Mouse (Mus musculus): Measurements from ENCODE around the gene Ccer2. TPM values are rescaled to one million over a fixed set of nuclear protein-coding genes. Genes with fewer than 3 reads are reported as not detected.
A peak's percentile ranks its signal among the peaks of the same experiment; 100 is the strongest.

Gene Ccer2
- polyA plus RNA-seq, 1 experiment = not detected

- WGBS = 86% methylated on average over 3 of the region's 3 CpGs
- DNase-seq (ENCODE audit: low read depth in 1 of 2, low spot score in 2 of 2) = no peak
- Histone ChIP-seq H3K27ac (ENCODE audit: insufficient read depth, low read length) (no peak overlapping the region), H3K36me3 (ENCODE audit: control insufficient read depth, insufficient read depth, low read length) (peaks cover 10% of the 10 kb centered on the region), H3K27me3 (ENCODE audit: control insufficient read depth, insufficient read depth, low read length) (no peaks in the 10 kb centered on the region), H3K4me1 (ENCODE audit: control insufficient read depth, insufficient read depth, insufficient read length) (no peaks in the 10 kb centered on the region), H3K4me3 (ENCODE audit: extremely low read depth, insufficient read depth, insufficient read length) (no peak overlapping the region)
- TF ChIP-seq POLR2A (IDR thresholded peaks at IDR 0.05; ENCODE audit: low read depth, low read length) (no peak), CTCF (IDR thresholded peaks at IDR 0.05; ENCODE audit: extremely low read depth, insufficient read depth, insufficient read length, insufficient replicate concordance) (no peak)
Observed at GRCm38 (mm10) chr7:28773163-28773562, 17.2 kb downstream of the Ccer2 start.

- DNase-seq (ENCODE audit: low read depth in 1 of 2, low spot score in 2 of 2) = no peak
- Histone ChIP-seq H3K27ac (ENCODE audit: insufficient read depth, low read length) (no peak overlapping the region), H3K4me3 (ENCODE audit: extremely low read depth, insufficient read depth, insufficient read length) (no peak overlapping the region), H3K36me3 (ENCODE audit: control insufficient read depth, insufficient read depth, low read length) (peaks cover 10% of the 10 kb centered on the region), H3K4me1 (ENCODE audit: control insufficient read depth, insufficient read depth, insufficient read length) (no peaks in the 10 kb centered on the region), H3K27me3 (ENCODE audit: control insufficient read depth, insufficient read depth, low read length) (no peaks in the 10 kb centered on the region)
- 92% methylated on average over 12 of the region's 12 CpGs for WGBS
- TF ChIP-seq POLR2A (IDR thresholded peaks at IDR 0.05; ENCODE audit: low read depth, low read length) (no peak), CTCF (IDR thresholded peaks at IDR 0.05; ENCODE audit: extremely low read depth, insufficient read depth, insufficient read length, insufficient replicate concordance) (no peak)
Observed at GRCm38 (mm10) chr7:28774164-28774563, 18.2 kb downstream of the Ccer2 start.

- Histone ChIP-seq H3K4me1 (ENCODE audit: control insufficient read depth, insufficient read depth, insufficient read length) (peaks cover under 1% of the 10 kb centered on the region; the same call in 1 of the 2 replicates), H3K27me3 (ENCODE audit: control insufficient read depth, insufficient read depth, low read length) (no peaks in the 10 kb centered on the region), H3K4me3 (ENCODE audit: extremely low read depth, insufficient read depth, insufficient read length) (no peak overlapping the region), H3K36me3 (ENCODE audit: control insufficient read depth, insufficient read depth, low read length) (peaks cover 10% of the 10 kb centered on the region), H3K27ac (ENCODE audit: insufficient read depth, low read length) (no peak overlapping the region)
- TF ChIP-seq CTCF (IDR thresholded peaks at IDR 0.05; ENCODE audit: extremely low read depth, insufficient read depth, insufficient read length, insufficient replicate concordance) = no peak
- 91% methylated on average over 7 of the region's 7 CpGs for WGBS
- no peak for DNase-seq (ENCODE audit: low read depth in 1 of 2, low spot score in 2 of 2)
Observed at GRCm38 (mm10) chr7:28775129-28775528, 19.2 kb downstream of the Ccer2 start.

GRCm38 (mm10) chr7:28778825-28779224 is 22.9 kb downstream of the Ccer2 start:
- Histone ChIP-seq H3K27me3 (ENCODE audit: control insufficient read depth, insufficient read depth, low read length) (no peaks in the 10 kb centered on the region), H3K4me1 (ENCODE audit: control insufficient read depth, insufficient read depth, insufficient read length) (peaks cover 17% of the 10 kb centered on the region; the same call in 1 of the 2 replicates), H3K27ac (ENCODE audit: insufficient read depth, low read length) (no peak overlapping the region), H3K36me3 (ENCODE audit: control insufficient read depth, insufficient read depth, low read length) (peaks cover 8% of the 10 kb centered on the region), H3K4me3 (ENCODE audit: extremely low read depth, insufficient read depth, insufficient read length) (no peak overlapping the region)
- no peak for DNase-seq (ENCODE audit: low read depth in 1 of 2, low spot score in 2 of 2)
- TF ChIP-seq CTCF (IDR thresholded peaks at IDR 0.05; ENCODE audit: extremely low read depth, insufficient read depth, insufficient read length, insufficient replicate concordance) (no peak), POLR2A (IDR thresholded peaks at IDR 0.05; ENCODE audit: low read depth, low read length) (no peak)
- WGBS = 90% methylated on average over 9 of the region's 9 CpGs

GRCm38 (mm10) chr7:28780067-28780658 is 24.2 kb downstream of the Ccer2 start:
- DNase-seq (ENCODE audit: low read depth in 1 of 2, low spot score in 2 of 2) = peak; percentile 75 to 89
- Histone ChIP-seq H3K4me3 (ENCODE audit: extremely low read depth, insufficient read depth, insufficient read length) (peak overlapping the region; percentile 27; the same call in 1 of the 2 replicates), H3K4me1 (ENCODE audit: control insufficient read depth, insufficient read depth, insufficient read length) (peaks cover 21% of the 10 kb centered on the region; the same call in 1 of the 2 replicates), H3K36me3 (ENCODE audit: control insufficient read depth, insufficient read depth, low read length) (peaks cover 6% of the 10 kb centered on the region), H3K27me3 (ENCODE audit: control insufficient read depth, insufficient read depth, low read length) (no peaks in the 10 kb centered on the region), H3K27ac (ENCODE audit: insufficient read depth, low read length) (peak overlapping the region; percentile 70)
- 28% methylated on average over 6 of the region's 6 CpGs for WGBS
- peak; percentile 80 for TF ChIP-seq CTCF (IDR thresholded peaks at IDR 0.05; ENCODE audit: extremely low read depth, insufficient read depth, insufficient read length, insufficient replicate concordance)
- TF ChIP-seq POLR2A (IDR thresholded peaks at IDR 0.05; ENCODE audit: low read depth, low read length) = no peak

- TF ChIP-seq CTCF (IDR thresholded peaks at IDR 0.05; ENCODE audit: extremely low read depth, insufficient read depth, insufficient read length, insufficient replicate concordance) = no peak
- TF ChIP-seq POLR2A (IDR thresholded peaks at IDR 0.05; ENCODE audit: low read depth, low read length) = peak; percentile 9; the same call in 1 of the 2 replicates
- peak overlapping the region; percentile 39 for H3K4me3 ChIP-seq (ENCODE audit: extremely low read depth, insufficient read depth, insufficient read length)
- H3K4me1 ChIP-seq (ENCODE audit: control insufficient read depth, insufficient read depth, insufficient read length) = peaks cover 27% of the 10 kb centered on the region; the same call in 1 of the 2 replicates
- peaks cover 1% of the 10 kb centered on the region for H3K36me3 ChIP-seq (ENCODE audit: control insufficient read depth, insufficient read depth, low read length)
- peak in 1 of 2 experiments; percentile 53 for DNase-seq (ENCODE audit: low read depth in 1 of 2, low spot score in 2 of 2)
- H3K27me3 ChIP-seq (ENCODE audit: control insufficient read depth, insufficient read depth, low read length) = no peaks in the 10 kb centered on the region
- 5% methylated on average over 7 of the region's 7 CpGs for WGBS
- H3K27ac ChIP-seq (ENCODE audit: insufficient read depth, low read length) = peak overlapping the region; percentile 70
Observed at GRCm38 (mm10) chr7:28780857-28781256, 24.9 kb downstream of the Ccer2 start.

- DNase-seq (ENCODE audit: low read depth in 1 of 2, low spot score in 2 of 2) = peak; percentile 74 to 76
- peak overlapping the region; percentile 70 for H3K27ac ChIP-seq (ENCODE audit: insufficient read depth, low read length)
- peak overlapping the region; percentile 39; the same call in 1 of the 2 replicates for H3K4me3 ChIP-seq (ENCODE audit: extremely low read depth, insufficient read depth, insufficient read length)
Observed at GRCm38 (mm10) chr7:28781261-28781663, 25.3 kb downstream of the Ccer2 start.

More at GRCm38 (mm10) chr7:28781261-28781663, 25.3 kb downstream of the Ccer2 start:
- H3K36me3 ChIP-seq (ENCODE audit: control insufficient read depth, insufficient read depth, low read length) = peaks cover 1% of the 10 kb centered on the region; the same call in 1 of the 2 replicates
- H3K4me1 ChIP-seq (ENCODE audit: control insufficient read depth, insufficient read depth, insufficient read length) = peaks cover 27% of the 10 kb centered on the region; the same call in 1 of the 2 replicates
- TF ChIP-seq POLR2A (IDR thresholded peaks at IDR 0.05; ENCODE audit: low read depth, low read length) = no peak
- TF ChIP-seq CTCF (IDR thresholded peaks at IDR 0.05; ENCODE audit: extremely low read depth, insufficient read depth, insufficient read length, insufficient replicate concordance) = no peak
- H3K27me3 ChIP-seq (ENCODE audit: control insufficient read depth, insufficient read depth, low read length) = no peaks in the 10 kb centered on the region
- WGBS = 27% methylated on average over 8 of the region's 8 CpGs

All from spleen, adult 2 months (tissue).